Mouse (Mus musculus) heart, postnatal 0 days (tissue): Measurements from ENCODE around the gene Nfatc2ip.

Experiments
- CTCF ChIP-seq: IDR thresholded peaks from 2 replicates; pipeline ENCODE4 v1.5.1; 2016; ENCODE audit warnings: antibody characterized with exemption, control low read depth, low read depth
- EP300 ChIP-seq: IDR thresholded peaks from 2 replicates; pipeline ENCODE4 v1.6.1; 2016; ENCODE audit warnings: antibody characterized with exemption, low read depth

DNA sequence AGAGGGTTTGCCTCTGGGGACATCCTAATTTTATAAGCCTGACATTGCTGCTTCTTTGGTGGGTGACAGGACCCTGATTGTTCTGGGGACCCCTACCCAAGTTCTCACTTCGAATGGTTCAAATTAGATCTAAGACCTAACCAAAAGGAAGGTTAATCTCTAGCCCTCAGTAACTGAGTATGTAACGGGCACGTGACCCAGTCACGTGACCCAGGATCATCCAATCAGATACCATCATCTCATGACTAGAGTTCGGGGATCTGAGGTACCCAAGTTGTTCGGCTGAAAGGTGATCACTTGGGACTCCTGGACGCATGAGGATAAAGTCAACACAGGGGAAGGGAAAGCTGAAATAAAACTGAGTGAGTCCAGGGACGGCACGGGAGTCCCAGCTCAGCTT is 23.5 kb downstream of the Nfatc2ip start:
- no peak for TF ChIP-seq CTCF
- TF ChIP-seq EP300, result no peak
